Mouse (Mus musculus): ENCODE measurements around the gene Lman1l.

The Lman1l gene

GRCm38 (mm10) chr9:57577144-57577849 lies 43.3 kb downstream of the Lman1l start:
- DNase-seq (ENCODE audit: low spot score): no peak

GRCm38 (mm10) chr9:57575577-57575976 lies 45.0 kb downstream of the Lman1l start:
- no peak for DNase-seq (ENCODE audit: low spot score)

GRCm38 (mm10) chr9:57574397-57574796 lies 46.2 kb downstream of the Lman1l start:
- DNase-seq (ENCODE audit: low spot score): no peak

- DNase-seq (ENCODE audit: low spot score): no peak
Observed at GRCm38 (mm10) chr9:57568500-57568899, 52.1 kb downstream of the Lman1l start.

GRCm38 (mm10) chr9:57566846-57567245 lies 53.7 kb downstream of the Lman1l start:
- DNase-seq (ENCODE audit: low spot score): no peak

- DNase-seq (ENCODE audit: low spot score): peak; percentile 28
Observed at GRCm38 (mm10) chr9:57565741-57566221, 54.8 kb downstream of the Lman1l start.

GRCm38 (mm10) chr9:57564609-57565008 lies 56.0 kb downstream of the Lman1l start:
- DNase-seq (ENCODE audit: low spot score): no peak

- peak; percentile 33 for DNase-seq (ENCODE audit: low spot score)
Observed at GRCm38 (mm10) chr9:57562896-57563372, 57.6 kb downstream of the Lman1l start.

- DNase-seq (ENCODE audit: low spot score): no peak
Observed at GRCm38 (mm10) chr9:57561711-57562099, 58.9 kb downstream of the Lman1l start.

GRCm38 (mm10) chr9:57560861-57561710 lies 59.5 kb downstream of the Lman1l start, which contains the start of gene Scamp2:
Gene Scamp2 (plus strand): TSS chr9:57560943.
- DNase-seq (ENCODE audit: low spot score): peak; percentile 91

GRCm38 (mm10) chr9:57560263-57560662 lies 60.3 kb downstream of the Lman1l start:
- no peak for DNase-seq (ENCODE audit: low spot score)

GRCm38 (mm10) chr9:57559568-57559967 lies 61.0 kb downstream of the Lman1l start:
- DNase-seq (ENCODE audit: low spot score): no peak

GRCm38 (mm10) chr9:57558625-57559024 lies 61.9 kb downstream of the Lman1l start:
- DNase-seq (ENCODE audit: low spot score): no peak

- no peak for DNase-seq (ENCODE audit: low spot score)
Observed at GRCm38 (mm10) chr9:57557215-57557614, 63.4 kb downstream of the Lman1l start.
